Mouse (Mus musculus) ES-Bruce4 (cell line): Measurements from ENCODE around the gene Rasgrp2.

Source experiments
- CTCF ChIP-seq: IDR thresholded peaks from one replicate; pipeline ENCODE4 v1.8.1; 2011; ENCODE audit warnings: low read depth, low read length
- POLR2A ChIP-seq: IDR thresholded peaks from one replicate; pipeline ENCODE4 v1.8.1; 2011; ENCODE audit warnings: low read length; ENCODE audit not compliant: insufficient read depth

- TF ChIP-seq CTCF (no peak), POLR2A (no peak)
These were observed 24.1 kb downstream of the Rasgrp2 start for GRCm38 (mm10) chr19:6423241-6423640.
